ENCODE assay signal across 29 mouse cellular contexts in genomic region chr16:88575885-88576679, GRCm38 (mm10). TPM values are rescaled to one million over a fixed set of nuclear protein-coding genes. Genes with fewer than 3 reads are reported as not detected.
DNase-seq lines count a peak whose midpoint lies in the region; ATAC-seq and TF ChIP-seq lines count a peak whose summit lies in the region.
"Had no signal": no experiment of that assay in that cellular context is flagged by ENCODE, and none has a peak within 500 bp of the region (broad histone marks: within the 10 kb centered on the region; RNA-seq: fewer than 3 reads in every experiment).

No protein-coding gene starts in this region.

- no peaks in the 10 kb centered on the region; the same call in 1 of the 2 replicates for H3K4me1 ChIP-seq in liver, adult 2 months (ENCODE audit: control insufficient read depth, insufficient read depth, low read length)
- H3K4me1 ChIP-seq in intestine, embryonic 14.5 days (replicated peaks; ENCODE audit: control insufficient read depth, insufficient read depth, low read length), result no peaks in the 10 kb centered on the region
- no peaks in the 10 kb centered on the region for H3K4me1 ChIP-seq in intestine, embryonic 15.5 days (replicated peaks)
- 0 out of 2 replicates have a peak, but pooled peaks cover 3% of the 10 kb centered on the region for H3K4me1 ChIP-seq in intestine, postnatal 0 days (replicated peaks; ENCODE audit: control insufficient read depth, insufficient read depth, low read length)
- H3K4me1 ChIP-seq in kidney, adult 2 months (ENCODE audit: control insufficient read depth, insufficient read depth, low read length), result no peaks in the 10 kb centered on the region
- no peaks in the 10 kb centered on the region for H3K4me1 ChIP-seq in forebrain, postnatal 0 days (ENCODE audit: insufficient read depth)
- H3K4me1 ChIP-seq: embryonic facial prominence, embryonic 10.5 days; embryonic facial prominence, embryonic 12.5 days; forebrain, embryonic 13.5 days; forebrain, embryonic 15.5 days had no signal

- WGBS in liver, adult 2 months, result 41% methylated on average over 4 of the region's 4 CpGs
- 61% methylated on average over 4 of the region's 4 CpGs for WGBS in intestine, embryonic 14.5 days
- WGBS in intestine, embryonic 15.5 days, result 64% methylated on average over 4 of the region's 4 CpGs
- WGBS in intestine, postnatal 0 days, result 37% methylated on average over 4 of the region's 4 CpGs
- WGBS in kidney, adult 2 months, result 55% methylated on average over 4 of the region's 4 CpGs
- 79% methylated on average over 4 of the region's 4 CpGs for WGBS in forebrain, postnatal 0 days

- H3K79me2 ChIP-seq in liver, adult 2 months (ENCODE audit: control insufficient read depth, insufficient read depth, low read length), result no peaks in the 10 kb centered on the region

- no peaks in the 10 kb centered on the region for H3K27me3 ChIP-seq in liver, adult 2 months (ENCODE audit: control insufficient read depth, insufficient read depth, low read length)
- no peaks in the 10 kb centered on the region for H3K27me3 ChIP-seq in intestine, embryonic 14.5 days (replicated peaks; ENCODE audit: control insufficient read depth, insufficient read depth, low read length)
- H3K27me3 ChIP-seq in intestine, embryonic 15.5 days (replicated peaks), result no peaks in the 10 kb centered on the region
- H3K27me3 ChIP-seq in intestine, postnatal 0 days (replicated peaks; ENCODE audit: control insufficient read depth, insufficient read depth, low read length), result no peaks in the 10 kb centered on the region
- no peaks in the 10 kb centered on the region for H3K27me3 ChIP-seq in kidney, adult 2 months (replicated peaks; ENCODE audit: control insufficient read depth, insufficient read depth, low read length)
- H3K27me3 ChIP-seq in forebrain, postnatal 0 days (ENCODE audit: insufficient read depth, low read length), result no peaks in the 10 kb centered on the region
- H3K27me3 ChIP-seq: embryonic facial prominence, embryonic 12.5 days; forebrain, embryonic 13.5 days; forebrain, embryonic 15.5 days had no signal

- no peak for TF ChIP-seq CTCF in liver, adult 2 months (IDR thresholded peaks at IDR 0.05; ENCODE audit: low read depth, low read length)
- no peak for TF ChIP-seq CTCF in intestine, postnatal 0 days (IDR thresholded peaks at IDR 0.05; ENCODE audit: low read depth)
- no peak for TF ChIP-seq CTCF in kidney, adult 2 months (conservative IDR thresholded peaks at IDR 0.05; ENCODE audit: insufficient read depth, insufficient read length, low read depth, low read length)
- TF ChIP-seq CTCF in forebrain, postnatal 0 days (IDR thresholded peaks at IDR 0.05; ENCODE audit: low read depth), result no peak

- ATAC-seq in intestine, embryonic 14.5 days (replicated peaks; ENCODE audit: low FRiP score, low TSS enrichment, low read depth), result peak; percentile 72
- peak; percentile 94 for ATAC-seq in intestine, embryonic 15.5 days
- ATAC-seq in intestine, postnatal 0 days, result peak; percentile 88
- ATAC-seq in forebrain, postnatal 0 days, result no peak
- ATAC-seq: forebrain, embryonic 13.5 days; forebrain, embryonic 15.5 days had no signal

- no peak overlapping the region for H3K27ac ChIP-seq in liver, adult 2 months (replicated peaks; ENCODE audit: insufficient read depth, low read depth, low read length)
- no peak overlapping the region for H3K27ac ChIP-seq in intestine, embryonic 14.5 days (ENCODE audit: low read depth)
- no peak overlapping the region for H3K27ac ChIP-seq in intestine, embryonic 15.5 days
- H3K27ac ChIP-seq in intestine, postnatal 0 days (ENCODE audit: low read depth, low read length), result no peak overlapping the region
- no peak overlapping the region for H3K27ac ChIP-seq in kidney, adult 2 months (ENCODE audit: insufficient read depth, low read depth, low read length)
- no peak overlapping the region for H3K27ac ChIP-seq in forebrain, postnatal 0 days (ENCODE audit: low read depth, low read length)
- H3K27ac ChIP-seq: embryonic facial prominence, embryonic 10.5 days; embryonic facial prominence, embryonic 12.5 days; forebrain, embryonic 13.5 days; forebrain, embryonic 15.5 days had no signal

- H3K36me3 ChIP-seq in liver, adult 2 months (ENCODE audit: control insufficient read depth, insufficient read depth, low read length), result no peaks in the 10 kb centered on the region
- no peaks in the 10 kb centered on the region for H3K36me3 ChIP-seq in intestine, embryonic 14.5 days (ENCODE audit: control insufficient read depth, insufficient read depth, low read length)
- H3K36me3 ChIP-seq in intestine, embryonic 15.5 days, result no peaks in the 10 kb centered on the region
- no peaks in the 10 kb centered on the region for H3K36me3 ChIP-seq in intestine, postnatal 0 days (ENCODE audit: control insufficient read depth, insufficient read depth)
- no peaks in the 10 kb centered on the region for H3K36me3 ChIP-seq in kidney, adult 2 months (ENCODE audit: control insufficient read depth, insufficient read depth, low read length)
- H3K36me3 ChIP-seq in forebrain, postnatal 0 days (ENCODE audit: insufficient read depth), result no peaks in the 10 kb centered on the region
- H3K36me3 ChIP-seq: embryonic facial prominence, embryonic 10.5 days; embryonic facial prominence, embryonic 12.5 days; forebrain, embryonic 15.5 days had no signal

- no peaks in the 10 kb centered on the region for H3K9me3 ChIP-seq in intestine, embryonic 14.5 days (ENCODE audit: control insufficient read depth, low read length)
- no peaks in the 10 kb centered on the region for H3K9me3 ChIP-seq in intestine, embryonic 15.5 days
- H3K9me3 ChIP-seq in intestine, postnatal 0 days (ENCODE audit: control insufficient read depth), result no peaks in the 10 kb centered on the region
- H3K9me3 ChIP-seq in forebrain, postnatal 0 days (ENCODE audit: low read length), result no peaks in the 10 kb centered on the region
- H3K9me3 ChIP-seq: embryonic facial prominence, embryonic 10.5 days; embryonic facial prominence, embryonic 12.5 days; forebrain, embryonic 13.5 days; forebrain, embryonic 15.5 days had no signal

- no peak overlapping the region for H3K4me3 ChIP-seq in liver, adult 2 months (ENCODE audit: insufficient read depth, low read depth, low read length)
- H3K4me3 ChIP-seq in intestine, embryonic 14.5 days (ENCODE audit: low read depth, low read length), result no peak overlapping the region
- no peak overlapping the region for H3K4me3 ChIP-seq in intestine, embryonic 15.5 days (replicated peaks)
- no peak overlapping the region for H3K4me3 ChIP-seq in intestine, postnatal 0 days (ENCODE audit: low read depth, low read length)
- no peak overlapping the region for H3K4me3 ChIP-seq in kidney, adult 2 months (ENCODE audit: insufficient read depth, low read depth, low read length)
- H3K4me3 ChIP-seq in forebrain, postnatal 0 days (ENCODE audit: low read depth, low read length), result no peak overlapping the region
- H3K4me3 ChIP-seq: embryonic facial prominence, embryonic 10.5 days; embryonic facial prominence, embryonic 12.5 days; forebrain, embryonic 13.5 days; forebrain, embryonic 15.5 days had no signal

- TF ChIP-seq POLR2A in liver, adult 2 months (IDR thresholded peaks at IDR 0.05; ENCODE audit: extremely low read depth, insufficient read depth, low read length), result no peak
- TF ChIP-seq POLR2A in kidney, adult 2 months (IDR thresholded peaks at IDR 0.05; ENCODE audit: low read depth, low read length), result no peak

- H3K4me2 ChIP-seq in intestine, embryonic 14.5 days (ENCODE audit: low read length), result no peak overlapping the region
- H3K4me2 ChIP-seq in intestine, embryonic 15.5 days (replicated peaks), result no peak overlapping the region
- H3K4me2 ChIP-seq in intestine, postnatal 0 days (replicated peaks; ENCODE audit: low read depth), result no peak overlapping the region
- no peak overlapping the region for H3K4me2 ChIP-seq in forebrain, postnatal 0 days (ENCODE audit: low read depth)
- H3K4me2 ChIP-seq: embryonic facial prominence, embryonic 12.5 days; forebrain, embryonic 13.5 days; forebrain, embryonic 15.5 days had no signal

- no peak overlapping the region for H3K9ac ChIP-seq in liver, adult 2 months (ENCODE audit: low read depth, low read length)
- H3K9ac ChIP-seq in intestine, embryonic 14.5 days (ENCODE audit: low read length), result no peak overlapping the region
- no peak overlapping the region for H3K9ac ChIP-seq in intestine, embryonic 15.5 days
- no peak overlapping the region for H3K9ac ChIP-seq in intestine, postnatal 0 days (ENCODE audit: low read depth, low read length)
- no peak overlapping the region for H3K9ac ChIP-seq in forebrain, postnatal 0 days
- H3K9ac ChIP-seq: embryonic facial prominence, embryonic 12.5 days; forebrain, embryonic 13.5 days; forebrain, embryonic 15.5 days had no signal

- DNase-seq in liver, adult 2 months (ENCODE audit: extremely low read depth, low read depth, low spot score), result peak; percentile 68
- DNase-seq in liver, result no peak
- no peak for DNase-seq in intestine, embryonic 14.5 days (ENCODE audit: low spot score)
- no peak for DNase-seq in kidney, adult 2 months
- DNase-seq in embryo, embryonic 9.5 days (ENCODE audit: extremely low spot score), result no peak
- DNase-seq in forebrain, postnatal 0 days, result no peak
- DNase-seq: adrenal gland, adult 8-10 months; adrenal gland, postnatal 14 days; adrenal gland, postnatal 36 days; cerebellum, adult 11 months; cerebellum, adult 18-20 months; cerebellum, adult 8-10 months; cerebellum, adult 9-11 months; cerebellum, postnatal 14 days; cerebellum, postnatal 36 days; embryo, embryonic 11 days had no signal

RNA-seq across cellular contexts. Expression of gene Cldn8, which starts 13.1 kb away (rescaled TPM):
- 0.13 and 0.37 TPM in 2 replicates for total RNA-seq in liver, adult 2 months (2014; rRNA removed)
- 0.05 TPM in 1 of 2 replicates, not detected in the other for polyA plus RNA-seq in liver, adult 2 months (2012; rRNA removed)
- polyA plus RNA-seq in intestine, embryonic 14.5 days (2014; fragmentation: Nextera tagmentation; extraction: Ambion mirVana), result 42.0 and 49.3 TPM in 2 replicates
- 72.7 and 77.0 TPM in 2 replicates for polyA plus RNA-seq in intestine, embryonic 15.5 days (2015; fragmentation: Nextera tagmentation; extraction: Ambion mirVana)
- 48.9 and 56.8 TPM in 2 replicates for polyA plus RNA-seq in intestine, postnatal 0 days (2015; fragmentation: Nextera tagmentation; extraction: Ambion mirVana)
- polyA plus RNA-seq in kidney, adult 2 months (2012; rRNA removed), result 46.8 and 49.4 TPM in 2 replicates
- not detected in 2 replicates for total RNA-seq in forebrain, postnatal 0 days (2014; rRNA removed)
- not detected in 2 replicates for polyA plus RNA-seq in forebrain, postnatal 0 days (2015; fragmentation: Nextera tagmentation; extraction: Ambion mirVana)
- total RNA-seq: adrenal gland, adult 8-10 months; adrenal gland, postnatal 14 days; adrenal gland, postnatal 36 days; common myeloid progenitor, adult 5-6 weeks; MEL had no signal
- polyA plus RNA-seq: C2C12; forebrain, embryonic 13.5 days; forebrain, embryonic 15.5 days had no signal

RNA-seq across cellular contexts. Expression of gene Krtap24-1, which starts 36.0 kb away (rescaled TPM):
- not detected in 2 replicates for total RNA-seq in liver, adult 2 months (2014; rRNA removed)
- polyA plus RNA-seq in liver, adult 2 months (2012; rRNA removed), result not detected in 2 replicates
- polyA plus RNA-seq in intestine, embryonic 14.5 days (2014; fragmentation: Nextera tagmentation; extraction: Ambion mirVana), result not detected in 2 replicates
- polyA plus RNA-seq in intestine, embryonic 15.5 days (2015; fragmentation: Nextera tagmentation; extraction: Ambion mirVana), result not detected in 2 replicates
- not detected in 2 replicates for polyA plus RNA-seq in intestine, postnatal 0 days (2015; fragmentation: Nextera tagmentation; extraction: Ambion mirVana)
- polyA plus RNA-seq in kidney, adult 2 months (2012; rRNA removed), result not detected in 2 replicates
- not detected in 2 replicates for total RNA-seq in forebrain, postnatal 0 days (2014; rRNA removed)
- not detected in 2 replicates for polyA plus RNA-seq in forebrain, postnatal 0 days (2015; fragmentation: Nextera tagmentation; extraction: Ambion mirVana)
- total RNA-seq: adrenal gland, adult 8-10 months; adrenal gland, postnatal 14 days; adrenal gland, postnatal 36 days; common myeloid progenitor, adult 5-6 weeks; ES-E14; MEL had no signal
- polyA plus RNA-seq: brain, embryonic 14.5 days; C2C12; embryonic facial prominence, embryonic 10.5 days; embryonic facial prominence, embryonic 12.5 days; forebrain, embryonic 11.5 days; forebrain, embryonic 13.5 days; forebrain, embryonic 15.5 days had no signal

RNA-seq across cellular contexts. Expression of gene 2310079G19Rik, which starts 51.4 kb away (rescaled TPM):
- total RNA-seq in liver, adult 2 months (2014; rRNA removed), result not detected in 2 replicates
- polyA plus RNA-seq in liver, adult 2 months (2012; rRNA removed), result not detected in 2 replicates
- not detected in 2 replicates for polyA plus RNA-seq in intestine, embryonic 14.5 days (2014; fragmentation: Nextera tagmentation; extraction: Ambion mirVana)
- not detected in 2 replicates for polyA plus RNA-seq in intestine, embryonic 15.5 days (2015; fragmentation: Nextera tagmentation; extraction: Ambion mirVana)
- not detected in 2 replicates for polyA plus RNA-seq in intestine, postnatal 0 days (2015; fragmentation: Nextera tagmentation; extraction: Ambion mirVana)
- polyA plus RNA-seq in kidney, adult 2 months (2012; rRNA removed), result not detected in 2 replicates
- not detected in 2 replicates for total RNA-seq in forebrain, postnatal 0 days (2014; rRNA removed)
- not detected in 2 replicates for polyA plus RNA-seq in forebrain, postnatal 0 days (2015; fragmentation: Nextera tagmentation; extraction: Ambion mirVana)
- total RNA-seq: adrenal gland, adult 8-10 months; adrenal gland, postnatal 14 days; adrenal gland, postnatal 36 days; common myeloid progenitor, adult 5-6 weeks; ES-E14; MEL had no signal
- polyA plus RNA-seq: brain, embryonic 14.5 days; C2C12; embryonic facial prominence, embryonic 10.5 days; embryonic facial prominence, embryonic 12.5 days; embryonic facial prominence, embryonic 14.5 days; forebrain, embryonic 11.5 days; forebrain, embryonic 13.5 days; forebrain, embryonic 15.5 days had no signal

Comparison
In these comparisons a context has a peak if more than half of its experiments do, and no peak if none do; other contexts are left out.
1. RNA of gene Cldn8, which starts 13.1 kb away (polyA plus RNA-seq): 72.7 to 77.0 TPM in intestine, embryonic 15.5 days, 48.9 to 56.8 TPM in intestine, postnatal 0 days, 46.8 to 49.4 TPM in kidney, adult 2 months and 42.0 to 49.3 TPM in intestine, embryonic 14.5 days; 0.05 TPM in liver, adult 2 months and not detected in forebrain, postnatal 0 days; every median in the first group is over 10 times any median in the second.